In the genomic region with DNA sequence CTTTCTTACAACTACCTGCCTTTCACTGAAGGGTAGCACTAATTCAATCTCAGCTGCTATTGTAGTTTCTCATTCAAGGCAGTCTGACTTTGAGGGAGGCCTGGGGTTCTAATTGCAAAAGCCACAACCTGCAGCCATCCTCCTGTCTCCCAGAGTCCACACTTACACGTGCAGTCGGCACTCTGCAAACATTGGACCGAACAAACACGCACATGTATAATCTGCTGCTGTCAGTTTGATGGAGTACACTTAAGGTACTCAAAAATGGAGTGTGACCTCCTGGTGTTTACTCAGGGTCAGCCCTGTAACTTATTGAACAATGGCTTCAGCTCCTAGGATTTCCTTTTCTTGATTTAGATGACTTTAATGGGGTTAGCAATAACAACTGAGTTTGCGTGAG, we compare ENCODE assay signal across 14 mouse cellular contexts. TPM values are rescaled to one million over a fixed set of nuclear protein-coding genes. Genes with fewer than 3 reads are reported as not detected.
A peak's percentile ranks its signal among the peaks of the same experiment; 100 is the strongest.
DNase-seq lines count a peak whose midpoint lies in the region; ATAC-seq lines count a peak whose summit lies in the region.
"Had no signal": no experiment of that assay in that cellular context is flagged by ENCODE, and none has a peak within 500 bp of the region (broad histone marks: within the 10 kb centered on the region; RNA-seq: fewer than 3 reads in every experiment).

No protein-coding gene starts in this region.

- H3K4me3 ChIP-seq in kidney, embryonic 16.5 days (ENCODE audit: low read length) = no peak overlapping the region
- no peak overlapping the region for H3K4me3 ChIP-seq in forebrain, embryonic 13.5 days
- H3K4me3 ChIP-seq in hindbrain, embryonic 16.5 days (ENCODE audit: low read length) = no peak overlapping the region
- H3K4me3 ChIP-seq in midbrain, embryonic 16.5 days (ENCODE audit: low read depth, low read length) = no peak overlapping the region

- peaks cover 40% of the 10 kb centered on the region for H3K4me1 ChIP-seq in kidney, embryonic 16.5 days (ENCODE audit: insufficient read depth, low read length)
- peaks cover 45% of the 10 kb centered on the region for H3K4me1 ChIP-seq in forebrain, embryonic 13.5 days
- peaks cover 26% of the 10 kb centered on the region for H3K4me1 ChIP-seq in hindbrain, embryonic 16.5 days (ENCODE audit: control insufficient read depth, insufficient read depth, low read depth, low read length)
- peaks cover 28% of the 10 kb centered on the region for H3K4me1 ChIP-seq in midbrain, embryonic 16.5 days (ENCODE audit: control insufficient read depth, insufficient read depth, low read length)

- H3K9me3 ChIP-seq in kidney, embryonic 16.5 days (ENCODE audit: low read length) = no peaks in the 10 kb centered on the region
- no peaks in the 10 kb centered on the region for H3K9me3 ChIP-seq in forebrain, embryonic 13.5 days (replicated peaks)
- no peaks in the 10 kb centered on the region for H3K9me3 ChIP-seq in hindbrain, embryonic 16.5 days (ENCODE audit: control insufficient read depth, low read length)
- no peaks in the 10 kb centered on the region for H3K9me3 ChIP-seq in midbrain, embryonic 16.5 days (replicated peaks; ENCODE audit: control insufficient read depth, low read length, poor library complexity, severe bottlenecking)

- no peak overlapping the region for H3K4me2 ChIP-seq in kidney, embryonic 16.5 days (replicated peaks; ENCODE audit: low read depth, low read length)
- H3K4me2 ChIP-seq in forebrain, embryonic 13.5 days = no peak overlapping the region
- no peak overlapping the region for H3K4me2 ChIP-seq in hindbrain, embryonic 16.5 days (ENCODE audit: low read length)
- H3K4me2 ChIP-seq in midbrain, embryonic 16.5 days (ENCODE audit: low read length) = no peak overlapping the region

- DNase-seq in kidney, postnatal 10 days = no peak
- DNase-seq in urinary bladder, postnatal 36 days (ENCODE audit: low spot score in 2 of 2) = no peak
- DNase-seq in layer of hippocampus, postnatal 36 days = no peak
- DNase-seq: adrenal gland, postnatal 25 days; cerebellum, adult 8-10 months; gastrocnemius, postnatal 36 days; heart, postnatal 10 days; kidney, postnatal 14 days; thymus, postnatal 4 days had no signal

- H3K36me3 ChIP-seq in kidney, embryonic 16.5 days (ENCODE audit: insufficient read depth, low read length) = 0 out of 2 replicates have a peak, but pooled peaks cover 2% of the 10 kb centered on the region
- H3K36me3 ChIP-seq in forebrain, embryonic 13.5 days (ENCODE audit: poor library complexity, severe bottlenecking) = no peaks in the 10 kb centered on the region
- H3K36me3 ChIP-seq in hindbrain, embryonic 16.5 days (ENCODE audit: control insufficient read depth, insufficient read depth, low read length) = no peaks in the 10 kb centered on the region
- no peaks in the 10 kb centered on the region for H3K36me3 ChIP-seq in midbrain, embryonic 16.5 days (ENCODE audit: control insufficient read depth, insufficient read depth, low read length)

- peak; percentile 43; the same call in 1 of the 2 replicates for ATAC-seq in kidney, embryonic 16.5 days (ENCODE audit: low FRiP score, low TSS enrichment)
- no peak for ATAC-seq in forebrain, embryonic 13.5 days
- no peak for ATAC-seq in hindbrain, embryonic 16.5 days
- ATAC-seq in midbrain, embryonic 16.5 days = no peak

- H3K27ac ChIP-seq in kidney, embryonic 16.5 days (ENCODE audit: low read length) = peak overlapping the region; percentile 71
- H3K27ac ChIP-seq in forebrain, embryonic 13.5 days = peak overlapping the region; percentile 28; the same call in 1 of the 2 replicates
- H3K27ac ChIP-seq in hindbrain, embryonic 16.5 days (ENCODE audit: low read depth, low read length) = no peak overlapping the region
- peak overlapping the region; percentile 29 for H3K27ac ChIP-seq in midbrain, embryonic 16.5 days (ENCODE audit: low read length)

- no peaks in the 10 kb centered on the region for H3K27me3 ChIP-seq in kidney, embryonic 16.5 days (ENCODE audit: insufficient read depth, low read length)
- H3K27me3 ChIP-seq in forebrain, embryonic 13.5 days = no peaks in the 10 kb centered on the region
- no peaks in the 10 kb centered on the region for H3K27me3 ChIP-seq in hindbrain, embryonic 16.5 days (replicated peaks; ENCODE audit: control insufficient read depth, insufficient read depth, low read length)
- H3K27me3 ChIP-seq in midbrain, embryonic 16.5 days (ENCODE audit: control insufficient read depth, insufficient read depth, low read depth, low read length) = no peaks in the 10 kb centered on the region

- WGBS in kidney, embryonic 16.5 days = 20% methylated on average over 5 of the region's 5 CpGs
- WGBS in forebrain, embryonic 13.5 days = 64% methylated on average over 5 of the region's 5 CpGs
- 63% methylated on average over 5 of the region's 5 CpGs for WGBS in hindbrain, embryonic 16.5 days
- 72% methylated on average over 5 of the region's 5 CpGs for WGBS in midbrain, embryonic 16.5 days

- peak overlapping the region; percentile 2; the same call in 1 of the 2 replicates for H3K9ac ChIP-seq in kidney, embryonic 16.5 days (replicated peaks; ENCODE audit: low read length)
- peak overlapping the region; percentile 30; the same call in 1 of the 2 replicates for H3K9ac ChIP-seq in forebrain, embryonic 13.5 days
- H3K9ac ChIP-seq in hindbrain, embryonic 16.5 days (ENCODE audit: low read depth, low read length) = peak overlapping the region; percentile 3; the same call in 1 of the 2 replicates
- H3K9ac ChIP-seq in midbrain, embryonic 16.5 days (ENCODE audit: low read depth, low read length) = 0 out of 2 replicates have a peak overlapping the region, but pooled peaks have one; percentile 13

RNA-seq across cellular contexts. Expression of a gene that starts 14.0 kb away (rescaled TPM):
- polyA plus RNA-seq in kidney, embryonic 16.5 days (2015; fragmentation: Nextera tagmentation; extraction: Ambion mirVana) = 20.6 and 21.6 TPM in 2 replicates
- 19.5 and 19.6 TPM in 2 replicates for polyA plus RNA-seq in forebrain, embryonic 13.5 days (2015; fragmentation: Nextera tagmentation; extraction: Ambion mirVana)
- 10.4 and 14.1 TPM in 2 replicates for polyA plus RNA-seq in hindbrain, embryonic 16.5 days (2015; fragmentation: Nextera tagmentation; extraction: Ambion mirVana)
- polyA plus RNA-seq in midbrain, embryonic 16.5 days (2015; fragmentation: Nextera tagmentation; extraction: Ambion mirVana) = 13.2 and 17.1 TPM in 2 replicates
- total RNA-seq in layer of hippocampus, postnatal 36 days (2021) = 1 to 10 TPM; 6.7 to 6.8 TPM

RNA-seq across cellular contexts. Expression of a gene that starts 40.5 kb away (rescaled TPM):
- 1.8 and 2.4 TPM in 2 replicates for polyA plus RNA-seq in kidney, embryonic 16.5 days (2015; fragmentation: Nextera tagmentation; extraction: Ambion mirVana)
- 0.96 and 1.3 TPM in 2 replicates for polyA plus RNA-seq in forebrain, embryonic 13.5 days (2015; fragmentation: Nextera tagmentation; extraction: Ambion mirVana)
- polyA plus RNA-seq in hindbrain, embryonic 16.5 days (2015; fragmentation: Nextera tagmentation; extraction: Ambion mirVana) = 0.85 and 0.90 TPM in 2 replicates
- 0.90 and 0.91 TPM in 2 replicates for polyA plus RNA-seq in midbrain, embryonic 16.5 days (2015; fragmentation: Nextera tagmentation; extraction: Ambion mirVana)
- not detected for total RNA-seq in layer of hippocampus, postnatal 36 days (2021)
- total RNA-seq: adrenal gland, postnatal 25 days; gastrocnemius, postnatal 36 days; left cerebral cortex, postnatal 10 days had no signal

RNA-seq across cellular contexts. Expression of a gene that starts 43.8 kb away (rescaled TPM):
- 2,098 and 2,228 TPM in 2 replicates for polyA plus RNA-seq in kidney, embryonic 16.5 days (2015; fragmentation: Nextera tagmentation; extraction: Ambion mirVana)
- polyA plus RNA-seq in forebrain, embryonic 13.5 days (2015; fragmentation: Nextera tagmentation; extraction: Ambion mirVana) = 443 and 547 TPM in 2 replicates
- 303 and 331 TPM in 2 replicates for polyA plus RNA-seq in hindbrain, embryonic 16.5 days (2015; fragmentation: Nextera tagmentation; extraction: Ambion mirVana)
- 268 and 368 TPM in 2 replicates for polyA plus RNA-seq in midbrain, embryonic 16.5 days (2015; fragmentation: Nextera tagmentation; extraction: Ambion mirVana)
- 10 to 100 TPM; 48.4 to 52.7 TPM for total RNA-seq in layer of hippocampus, postnatal 36 days (2021)
